Mouse (Mus musculus): ENCODE measurements around the gene BC005537. TPM values are rescaled to one million over a fixed set of nuclear protein-coding genes. Genes with fewer than 3 reads are reported as not detected.

Gene BC005537
- polyA plus RNA-seq, 1 experiment from 2014 or later = 20.9 TPM

DNA sequence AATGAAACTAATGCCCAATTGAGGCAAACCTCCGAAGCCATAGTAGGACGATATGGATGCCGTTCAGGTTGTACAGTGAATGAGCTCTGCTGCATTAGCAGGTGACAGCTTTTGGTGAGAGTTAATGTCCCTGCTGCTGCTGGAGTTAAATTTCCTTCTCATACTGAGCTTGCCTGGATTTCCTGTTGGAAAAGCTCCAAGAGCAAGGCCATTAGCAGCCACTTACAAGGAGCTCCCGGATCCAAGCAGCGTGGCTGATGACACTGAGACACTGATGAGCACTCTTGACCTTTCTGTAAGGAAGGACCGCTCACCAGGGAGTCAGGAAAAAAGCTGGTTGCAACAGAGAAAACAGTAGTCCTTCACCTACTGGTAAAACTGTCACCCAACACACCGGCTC is 60.6 kb downstream of the BC005537 start:
- H3K4me2 ChIP-seq = no peak overlapping the region
- no peak overlapping the region for H3K27ac ChIP-seq
- H3K9me3 ChIP-seq = no peaks in the 10 kb centered on the region
- H3K9ac ChIP-seq = no peak overlapping the region
- no peaks in the 10 kb centered on the region for H3K27me3 ChIP-seq
- H3K4me1 ChIP-seq = no peaks in the 10 kb centered on the region
- no peak overlapping the region for H3K4me3 ChIP-seq (replicated peaks)
- no peak for ATAC-seq (ENCODE audit: low FRiP score)
- WGBS = 85% methylated on average over 7 of the region's 7 CpGs
- no peaks in the 10 kb centered on the region for H3K36me3 ChIP-seq (replicated peaks)

DNA sequence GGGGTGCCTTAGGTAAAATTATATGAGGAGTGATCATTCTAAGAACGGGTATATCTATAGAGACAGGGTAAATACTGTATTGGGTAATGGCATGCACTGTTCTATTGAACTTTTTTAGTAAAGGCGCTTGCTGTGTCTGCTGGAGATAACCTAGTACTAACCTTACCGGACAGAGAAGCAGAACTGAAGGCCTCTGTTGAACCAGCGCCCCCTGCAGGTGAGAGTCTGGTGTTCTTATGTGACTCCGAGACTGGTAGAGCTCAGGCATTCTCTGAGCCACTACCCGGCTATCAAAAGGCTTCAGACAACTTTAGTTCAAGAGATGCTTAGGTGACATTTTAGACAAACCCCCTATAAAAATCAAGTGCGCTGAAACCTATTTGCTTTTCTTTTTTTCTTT is 61.1 kb downstream of the BC005537 start:
- Histone ChIP-seq H3K4me3 (replicated peaks) (no peak overlapping the region), H3K27me3 (no peaks in the 10 kb centered on the region), H3K4me1 (no peaks in the 10 kb centered on the region), H3K27ac (no peak overlapping the region), H3K9ac (no peak overlapping the region), H3K4me2 (no peak overlapping the region), H3K9me3 (no peaks in the 10 kb centered on the region), H3K36me3 (replicated peaks) (no peaks in the 10 kb centered on the region)
- WGBS = 67% methylated on average over 7 of the region's 7 CpGs
- no peak for ATAC-seq (ENCODE audit: low FRiP score)

Other genes starting within 250 kb of the BC005537 start
- 16.6 and 17.8 TPM in 2 replicates for gene Ripor2, start 219.5 kb upstream of the BC005537 start, polyA plus RNA-seq (2016; fragmentation: Nextera tagmentation; extraction: Ambion mirVana)
- not detected in 2 replicates for gene Armh2, start 60.4 kb upstream of the BC005537 start, polyA plus RNA-seq (2016; fragmentation: Nextera tagmentation; extraction: Ambion mirVana)
- gene Gmnn, start 39.7 kb upstream of the BC005537 start, polyA plus RNA-seq (2016; fragmentation: Nextera tagmentation; extraction: Ambion mirVana) = 127 and 131 TPM in 2 replicates
- gene Acot13, start 29.9 kb downstream of the BC005537 start, polyA plus RNA-seq (2016; fragmentation: Nextera tagmentation; extraction: Ambion mirVana) = 57.4 and 57.8 TPM in 2 replicates
- 70.3 and 75.0 TPM in 2 replicates for gene Tdp2, start 30.0 kb downstream of the BC005537 start, polyA plus RNA-seq (2016; fragmentation: Nextera tagmentation; extraction: Ambion mirVana)
- 1.1 and 1.6 TPM in 2 replicates for gene D130043K22Rik, start 43.5 kb downstream of the BC005537 start, polyA plus RNA-seq (2016; fragmentation: Nextera tagmentation; extraction: Ambion mirVana)
- 10.6 and 10.9 TPM in 2 replicates for gene Aldh5a1, start 136.0 kb downstream of the BC005537 start, polyA plus RNA-seq (2016; fragmentation: Nextera tagmentation; extraction: Ambion mirVana)
- gene Gpld1, start 141.5 kb downstream of the BC005537 start, polyA plus RNA-seq (2016; fragmentation: Nextera tagmentation; extraction: Ambion mirVana) = 0.41 and 0.64 TPM in 2 replicates
- gene Mrs2, start 218.7 kb downstream of the BC005537 start, polyA plus RNA-seq (2016; fragmentation: Nextera tagmentation; extraction: Ambion mirVana) = 23.8 and 31.4 TPM in 2 replicates